In genomic region chr2:26138252-26139033, GRCm38 (mm10) we compare ENCODE assay signal across 7 mouse cellular contexts. TPM values are rescaled to one million over a fixed set of nuclear protein-coding genes. Genes with fewer than 3 reads are reported as not detected.
DNase-seq lines count a peak whose midpoint lies in the region; ATAC-seq and TF ChIP-seq lines count a peak whose summit lies in the region.

No protein-coding gene starts in this region.

- DNase-seq in lung, postnatal 0 days (ENCODE audit: low spot score) = no peak
- no peak for DNase-seq in lung, postnatal 14 days
- DNase-seq in kidney, postnatal 0 days (ENCODE audit: low spot score) = no peak
- DNase-seq in naive thymus-derived CD4-positive, alpha-beta T cell, adult 2 months (ENCODE audit: low read depth) = peak; percentile 28
- DNase-seq in frontal cortex, adult 2 months (ENCODE audit: extremely low spot score in 1 of 2, low spot score in 1 of 2) = no peak
- no peak for DNase-seq in B cell, adult 2 months

- no peak for TF ChIP-seq CTCF in lung, postnatal 0 days (IDR thresholded peaks at IDR 0.05)
- TF ChIP-seq CTCF in kidney, postnatal 0 days (IDR thresholded peaks at IDR 0.05; ENCODE audit: low read depth) = no peak

- no peak overlapping the region for H3K4me3 ChIP-seq in lung, postnatal 0 days (ENCODE audit: low read depth, low read length)
- peak overlapping the region; percentile 84; the same call in 1 of the 2 replicates for H3K4me3 ChIP-seq in embryonic facial prominence, embryonic 13.5 days
- H3K4me3 ChIP-seq in kidney, postnatal 0 days (replicated peaks; ENCODE audit: low read depth, low read length) = no peak overlapping the region

- 83% methylated on average over 31 of the region's 31 CpGs for WGBS in lung, postnatal 0 days
- WGBS in embryonic facial prominence, embryonic 13.5 days = 81% methylated on average over 31 of the region's 31 CpGs
- WGBS in kidney, postnatal 0 days = 85% methylated on average over 31 of the region's 31 CpGs

- no peaks in the 10 kb centered on the region for H3K9me3 ChIP-seq in lung, postnatal 0 days (ENCODE audit: low read length)
- no peaks in the 10 kb centered on the region for H3K9me3 ChIP-seq in embryonic facial prominence, embryonic 13.5 days
- H3K9me3 ChIP-seq in kidney, postnatal 0 days (replicated peaks; ENCODE audit: low read length) = no peaks in the 10 kb centered on the region

- H3K36me3 ChIP-seq in lung, postnatal 0 days (ENCODE audit: insufficient read depth, low read length) = no peaks in the 10 kb centered on the region
- peaks cover 32% of the 10 kb centered on the region for H3K36me3 ChIP-seq in embryonic facial prominence, embryonic 13.5 days
- 0 out of 2 replicates have a peak, but pooled peaks cover 5% of the 10 kb centered on the region for H3K36me3 ChIP-seq in kidney, postnatal 0 days (ENCODE audit: insufficient read depth, low read length)

- H3K27me3 ChIP-seq in lung, postnatal 0 days (replicated peaks; ENCODE audit: insufficient read depth, low read length) = no peaks in the 10 kb centered on the region
- H3K27me3 ChIP-seq in embryonic facial prominence, embryonic 13.5 days = no peaks in the 10 kb centered on the region
- no peaks in the 10 kb centered on the region for H3K27me3 ChIP-seq in kidney, postnatal 0 days (ENCODE audit: insufficient read depth, low read length)

- no peak overlapping the region for H3K4me2 ChIP-seq in lung, postnatal 0 days (replicated peaks; ENCODE audit: low read depth, low read length)
- H3K4me2 ChIP-seq in embryonic facial prominence, embryonic 13.5 days = peak overlapping the region; percentile 91
- peak overlapping the region; percentile 86 for H3K4me2 ChIP-seq in kidney, postnatal 0 days (ENCODE audit: low read length)

- ATAC-seq in lung, postnatal 0 days = no peak
- ATAC-seq in embryonic facial prominence, embryonic 13.5 days (ENCODE audit: insufficient number of reproducible peaks, insufficient read depth, low FRiP score, low TSS enrichment, low read depth) = no peak
- ATAC-seq in kidney, postnatal 0 days (replicated peaks; ENCODE audit: low FRiP score, low read depth) = no peak

- TF ChIP-seq EP300 in lung, postnatal 0 days (IDR thresholded peaks at IDR 0.05) = no peak

- no peak overlapping the region for H3K27ac ChIP-seq in lung, postnatal 0 days (ENCODE audit: low read length)
- no peak overlapping the region for H3K27ac ChIP-seq in embryonic facial prominence, embryonic 13.5 days
- peak overlapping the region; percentile 98 for H3K27ac ChIP-seq in kidney, postnatal 0 days

- 0 out of 2 replicates have a peak overlapping the region, but pooled peaks have one; percentile 71 for H3K9ac ChIP-seq in lung, postnatal 0 days (replicated peaks; ENCODE audit: low read depth)
- peak overlapping the region; percentile 89 for H3K9ac ChIP-seq in embryonic facial prominence, embryonic 13.5 days
- H3K9ac ChIP-seq in kidney, postnatal 0 days (ENCODE audit: low read depth, low read length) = peak overlapping the region; percentile 15; the same call in 1 of the 2 replicates

- peaks cover 6% of the 10 kb centered on the region; the same call in 1 of the 2 replicates for H3K4me1 ChIP-seq in lung, postnatal 0 days (ENCODE audit: insufficient read depth, low read depth, low read length)
- peaks cover 21% of the 10 kb centered on the region for H3K4me1 ChIP-seq in embryonic facial prominence, embryonic 13.5 days
- peaks cover 22% of the 10 kb centered on the region; the same call in 1 of the 2 replicates for H3K4me1 ChIP-seq in kidney, postnatal 0 days (replicated peaks; ENCODE audit: insufficient read depth, low read length)

RNA-seq across cellular contexts. Expression of gene Nacc2, which starts 15.4 kb away (rescaled TPM):
- polyA plus RNA-seq in lung, postnatal 0 days (2015; fragmentation: Nextera tagmentation; extraction: Ambion mirVana) = 7.1 and 9.2 TPM in 2 replicates
- polyA plus RNA-seq in embryonic facial prominence, embryonic 13.5 days (2015; fragmentation: Nextera tagmentation; extraction: Ambion mirVana) = 4.4 and 6.7 TPM in 2 replicates
- 11.3 and 12.2 TPM in 2 replicates for polyA plus RNA-seq in kidney, postnatal 0 days (2015; fragmentation: Nextera tagmentation; extraction: Ambion mirVana)
- 66.9 and 72.8 TPM in 2 replicates for polyA plus RNA-seq in frontal cortex, adult 2 months (2012; rRNA removed)

Comparison
In these comparisons a context has a peak if more than half of its experiments do, and no peak if none do; other contexts are left out.
1. H3K9ac ChIP-seq: peak in every context shown above with its lines; median percentile 89 in embryonic facial prominence, embryonic 13.5 days; 71 in lung, postnatal 0 days; 15 in kidney, postnatal 0 days.